Mouse (Mus musculus) frontal cortex, postnatal 25 days (tissue): ENCODE data around the gene Snph.
"Not testable (repeated sequence)": the region's sequence is repeated elsewhere in the genome, so short reads cannot be mapped to it uniquely, and the experiment has no call there.

Experiments used
- DNase-seq, 2 experiments: peaks; one replicate each; pipeline ENCODE4 v3.0.0; 2022; ENCODE audit warnings: low spot score in 2 of 2

Snph gene

DNA sequence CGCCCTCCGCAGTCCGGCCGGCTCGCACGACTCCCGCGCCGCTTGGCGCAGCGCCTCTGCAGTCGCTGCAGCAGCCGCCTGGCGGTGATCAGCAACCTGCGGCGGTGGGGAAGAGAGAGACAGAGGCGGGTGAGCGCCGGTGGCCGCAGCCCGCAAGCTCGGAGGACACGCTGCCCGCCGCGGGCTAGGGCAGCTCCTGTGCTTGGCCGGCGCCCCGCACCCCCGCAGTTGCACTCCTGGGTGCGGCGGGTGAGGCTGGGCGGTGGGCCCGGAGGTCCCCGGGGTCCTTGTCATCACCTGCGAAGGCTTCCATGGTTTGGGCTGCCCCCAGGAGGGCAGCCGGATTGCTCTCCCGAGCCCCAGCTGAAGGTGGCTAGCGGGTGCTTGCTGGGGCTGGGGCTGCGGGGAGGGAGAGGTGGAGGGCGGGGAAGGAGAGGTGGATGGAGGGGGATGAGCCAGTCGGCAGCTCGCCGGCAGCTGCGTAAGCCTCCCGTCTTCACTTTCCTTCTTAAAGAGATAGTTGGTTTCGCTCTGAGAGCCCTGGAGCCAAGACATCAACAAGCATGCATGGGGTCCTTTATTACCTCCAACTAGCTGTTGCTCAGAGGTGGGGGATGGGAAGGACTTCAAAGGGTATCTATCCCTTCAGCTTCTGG is at the start of gene Snph:
Gene Snph (minus strand): TSS at position 435 of the 656 bp plus-strand sequence.
- peak; percentile 54 to 60 for DNase-seq

DNA sequence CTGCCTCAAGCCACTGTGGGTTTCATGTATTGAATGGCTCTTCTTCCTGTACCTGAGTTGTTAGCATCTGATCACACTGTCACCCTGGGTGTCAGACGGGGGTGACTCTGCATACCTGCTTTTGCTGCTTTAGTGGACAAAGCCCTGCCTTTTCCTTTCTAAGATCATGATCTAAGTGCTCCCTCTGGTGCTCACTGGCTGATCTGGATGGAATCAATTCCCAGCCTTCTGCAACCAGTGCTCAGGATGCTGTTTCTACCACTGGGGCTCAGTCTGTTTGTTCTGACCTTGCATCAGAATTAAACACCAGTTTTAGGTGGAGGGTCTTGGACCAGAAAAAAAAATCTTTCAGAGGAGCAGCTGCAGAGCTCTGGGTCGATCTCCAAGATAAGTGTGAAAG is 43.8 kb upstream of the Snph start:
- no peak for DNase-seq

- no peak for DNase-seq
Measured at GRCm38 (mm10) chr2:151670968-151671329, 38.6 kb upstream of the Snph start.

DNA sequence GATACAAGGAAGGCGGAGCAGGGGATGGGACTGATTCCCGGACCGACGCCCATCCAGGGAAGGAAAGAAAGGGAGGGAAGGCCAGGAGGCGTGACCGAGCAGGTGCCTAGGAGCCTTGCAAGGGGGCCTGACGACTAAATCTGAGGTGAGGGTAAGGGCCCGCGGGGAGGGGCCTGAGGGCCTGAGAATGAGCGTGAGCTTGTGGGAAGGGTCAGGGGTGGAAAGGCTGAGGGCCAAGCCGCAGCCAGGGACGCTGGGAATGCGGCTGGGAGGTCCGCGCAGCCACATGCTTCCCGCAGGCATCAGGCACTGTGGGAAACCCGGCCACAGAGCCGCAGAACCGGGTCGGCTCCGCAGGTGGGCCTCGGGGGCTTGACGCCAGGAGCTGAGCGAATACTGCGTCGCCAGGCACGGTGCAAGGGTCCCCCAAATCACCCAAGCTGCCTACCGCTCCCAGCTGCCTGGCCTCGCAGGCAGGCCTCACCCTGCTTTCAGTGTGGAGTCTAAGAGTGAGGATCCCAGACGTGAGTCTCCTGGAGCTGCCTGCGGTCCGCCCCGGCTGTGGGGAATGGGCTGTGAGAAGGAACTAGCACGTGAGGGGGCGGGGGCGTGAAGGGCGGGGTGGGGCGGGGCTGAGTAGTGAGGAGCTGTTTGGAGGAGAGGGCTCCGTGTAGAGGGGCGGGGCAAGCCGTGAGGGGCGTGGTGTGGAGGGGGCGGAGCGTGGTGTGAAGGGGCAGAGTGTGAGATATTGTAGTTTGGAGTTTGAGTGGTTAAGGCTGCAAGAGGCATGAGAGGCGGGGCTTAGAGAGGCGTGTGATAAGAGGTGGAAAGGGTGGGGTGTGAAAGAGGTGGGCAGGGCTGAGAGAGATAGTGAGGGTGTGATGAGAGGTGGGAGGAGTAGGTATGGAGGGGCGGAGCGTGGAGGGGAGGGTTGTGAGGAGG is 37.9 kb upstream of the Snph start:
- no peak for DNase-seq

- DNase-seq, result no peak
Measured at GRCm38 (mm10) chr2:151668433-151668832, 36.0 kb upstream of the Snph start, which contains the start of gene Rad21l. Gene Rad21l, minus strand, starts transcription at chr2:151668533.

DNA sequence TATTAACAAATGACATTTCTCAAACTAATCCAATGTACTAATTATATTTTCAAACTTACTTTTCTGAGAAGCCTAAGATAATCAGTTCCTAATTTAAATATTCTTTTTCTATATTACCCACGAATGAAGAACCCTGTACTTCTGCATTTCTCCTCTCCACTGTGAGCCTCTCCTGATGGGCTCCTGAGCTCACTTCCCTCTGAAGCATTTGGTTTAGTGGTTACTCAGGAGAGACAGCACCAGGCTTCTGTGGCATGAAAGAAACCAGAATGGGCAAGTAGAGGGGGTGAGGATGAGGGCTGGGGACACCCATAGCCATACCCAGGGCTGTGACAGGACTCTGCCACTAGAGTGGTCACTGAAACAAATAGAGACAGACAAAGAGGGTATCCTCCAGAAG is 19.7 kb upstream of the Snph start:
- no peak for DNase-seq

GRCm38 (mm10) chr2:151636015-151636402 is 3.6 kb upstream of the Snph start:
- no peak for DNase-seq

DNA sequence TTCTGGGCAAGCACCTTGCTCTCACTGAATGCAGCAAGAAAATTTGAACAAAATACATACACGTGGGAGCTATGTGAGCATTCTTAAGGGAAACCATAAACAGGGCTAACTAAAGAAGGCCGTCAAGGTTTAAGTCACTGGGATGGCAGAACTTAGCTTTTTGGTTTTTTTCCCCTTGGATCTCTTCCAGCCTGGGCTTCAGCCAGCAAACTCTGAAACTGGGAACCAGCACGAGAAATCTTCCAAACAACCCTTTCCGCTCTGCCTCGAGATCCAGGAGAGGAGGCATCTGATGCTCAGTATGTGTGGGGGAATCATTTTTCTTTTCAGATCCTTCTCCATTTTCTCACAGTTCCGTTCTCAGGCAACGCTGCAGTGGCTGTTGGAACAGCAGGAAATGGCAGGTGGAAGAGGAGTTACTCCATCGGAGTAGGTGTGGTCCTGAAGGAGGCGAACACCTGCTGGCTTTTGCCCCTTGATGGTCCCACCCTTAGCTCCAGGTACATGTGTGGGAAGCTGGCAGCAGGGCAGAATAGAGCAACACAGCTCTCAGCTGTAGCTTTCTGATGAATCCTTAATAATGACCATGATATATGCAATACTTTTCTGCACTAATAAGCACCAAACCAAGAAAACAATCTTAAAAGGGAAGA is 3.1 kb upstream of the Snph start:
- no peak for DNase-seq

GRCm38 (mm10) chr2:151634903-151635302 is 2.5 kb upstream of the Snph start:
- DNase-seq, result no peak

- no peak for DNase-seq
Measured at GRCm38 (mm10) chr2:151632982-151633381, 589 bp upstream of the Snph start.

GRCm38 (mm10) chr2:151631406-151632158 is 811 bp downstream of the Snph start:
- no peak for DNase-seq

DNA sequence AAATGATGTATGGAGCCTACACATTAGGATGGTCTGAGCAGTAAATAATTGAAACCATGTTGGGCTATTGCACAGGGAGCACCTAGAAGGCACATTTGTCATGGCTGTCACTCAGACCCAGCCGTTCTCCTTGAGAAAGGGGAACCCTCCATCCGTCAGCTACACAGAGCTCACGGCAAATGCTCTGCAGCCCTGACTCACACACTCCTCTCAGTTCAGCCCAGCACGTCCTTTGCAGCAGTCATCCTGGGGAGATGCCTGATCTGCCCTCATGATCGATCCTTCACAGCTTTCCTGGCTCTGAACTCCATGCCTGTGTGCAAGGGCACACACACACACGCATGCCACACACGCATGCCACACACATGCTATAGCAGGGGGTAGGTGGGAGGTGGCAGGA is 3.1 kb downstream of the Snph start:
- DNase-seq, result no peak

DNA sequence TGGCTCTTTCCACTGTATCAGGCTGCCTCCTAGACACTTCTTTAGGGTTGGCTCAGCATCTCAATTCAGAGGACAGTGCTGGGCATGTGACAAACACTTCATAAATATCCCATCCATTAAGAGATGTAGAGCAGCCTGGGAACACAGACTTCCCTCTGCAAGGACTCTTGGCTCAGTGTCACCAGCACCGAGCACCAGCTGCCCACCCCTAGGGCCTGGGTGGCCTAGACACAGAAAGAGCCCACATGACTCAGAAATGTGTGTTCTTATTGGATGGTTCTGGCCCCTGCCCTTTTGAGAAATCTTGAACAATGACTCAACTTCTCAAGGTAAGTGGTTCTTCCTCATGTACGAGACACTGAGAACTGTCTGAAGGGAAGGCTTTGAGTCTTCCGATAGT is 4.4 kb downstream of the Snph start:
- DNase-seq, result no peak

DNA sequence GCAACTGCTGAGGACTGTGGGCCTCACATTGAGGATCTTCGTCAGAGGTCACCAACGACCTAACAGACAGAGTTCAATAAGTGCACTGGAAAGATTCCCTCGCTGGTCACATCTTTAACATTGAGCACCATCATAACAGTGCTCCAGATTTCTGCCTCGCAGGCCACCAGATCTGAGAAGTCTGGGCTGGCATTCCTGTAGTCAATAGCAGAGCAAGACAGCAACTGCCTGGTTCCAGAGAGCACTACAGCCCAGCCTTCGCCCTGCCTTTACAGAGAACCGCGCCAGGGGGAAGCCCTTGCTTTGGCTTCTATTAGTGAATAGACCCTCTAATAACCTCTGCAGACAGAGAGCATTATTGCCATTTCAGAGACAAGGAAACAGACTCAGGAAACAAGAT is 6.1 kb downstream of the Snph start:
- DNase-seq, result no peak

GRCm38 (mm10) chr2:151623776-151624175 is 8.6 kb downstream of the Snph start:
- DNase-seq, result peak; percentile 2 to 4

GRCm38 (mm10) chr2:151616551-151617329 is 15.7 kb downstream of the Snph start:
- DNase-seq, result no peak

DNA sequence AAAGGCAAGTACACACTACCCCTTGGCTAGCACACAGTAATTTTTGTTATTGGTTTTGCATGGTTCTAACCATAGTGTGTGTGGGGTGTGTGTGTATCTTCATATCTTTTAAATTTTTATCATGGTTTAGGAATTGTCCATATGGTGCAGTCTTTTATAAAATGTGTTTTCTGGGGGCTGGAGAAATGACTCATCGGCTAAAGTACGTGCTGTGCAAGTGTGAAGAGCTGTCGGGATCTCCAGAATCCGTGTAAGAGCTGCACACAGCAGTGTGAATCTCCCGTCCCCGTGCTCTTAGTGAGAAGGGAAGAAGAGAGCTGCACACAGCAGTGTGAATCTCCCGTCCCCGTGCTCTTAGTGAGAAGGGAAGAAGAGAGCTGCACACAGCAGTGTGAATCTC is 16.6 kb downstream of the Snph start:
- not testable (repeated sequence) for DNase-seq

DNA sequence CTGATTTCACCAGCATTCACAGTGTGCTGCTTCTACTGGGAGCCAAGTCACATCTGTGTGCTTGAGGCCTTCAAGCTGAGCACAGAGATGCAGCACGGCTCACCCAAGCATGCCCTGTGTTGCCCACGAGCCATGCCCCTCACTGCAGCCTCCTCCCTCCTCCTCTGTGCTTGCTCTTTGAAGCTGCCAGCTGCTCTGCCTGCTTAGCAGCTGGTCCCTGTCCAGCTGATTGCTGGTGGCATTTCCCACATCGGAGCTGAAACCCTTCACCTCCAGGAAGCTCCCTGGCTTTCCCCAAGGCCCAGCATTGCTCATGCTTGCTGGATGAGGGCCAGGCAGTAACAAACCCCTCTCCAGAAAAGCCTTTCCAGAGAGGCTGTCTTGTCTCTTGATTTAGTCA is 22.4 kb downstream of the Snph start:
- no peak for DNase-seq

- DNase-seq, result no peak
Measured at GRCm38 (mm10) chr2:151608435-151608834, 24.0 kb downstream of the Snph start.

GRCm38 (mm10) chr2:151605437-151605987 is 26.9 kb downstream of the Snph start:
- DNase-seq, result peak; percentile 43 to 59

DNA sequence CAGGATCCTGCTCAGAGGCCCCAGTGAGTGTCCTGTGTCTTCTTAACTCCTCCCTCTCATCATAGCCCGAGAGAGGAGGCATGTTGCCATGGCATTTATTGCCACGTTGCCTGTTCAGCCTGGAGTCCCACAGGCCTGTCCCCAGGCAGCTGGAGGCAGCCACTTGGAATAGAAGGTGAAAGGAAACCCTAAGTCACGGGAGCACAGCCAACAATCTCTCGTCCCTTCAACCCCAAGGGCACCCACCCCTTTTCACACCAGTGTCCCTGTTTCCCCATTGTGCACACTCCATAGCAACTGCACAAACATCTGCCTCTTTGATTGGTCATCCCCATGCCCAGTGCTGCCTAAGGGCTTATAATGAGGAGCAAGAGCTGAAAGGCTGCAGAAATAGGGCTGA is 28.8 kb downstream of the Snph start:
- DNase-seq, result no peak
